In the genomic region with DNA sequence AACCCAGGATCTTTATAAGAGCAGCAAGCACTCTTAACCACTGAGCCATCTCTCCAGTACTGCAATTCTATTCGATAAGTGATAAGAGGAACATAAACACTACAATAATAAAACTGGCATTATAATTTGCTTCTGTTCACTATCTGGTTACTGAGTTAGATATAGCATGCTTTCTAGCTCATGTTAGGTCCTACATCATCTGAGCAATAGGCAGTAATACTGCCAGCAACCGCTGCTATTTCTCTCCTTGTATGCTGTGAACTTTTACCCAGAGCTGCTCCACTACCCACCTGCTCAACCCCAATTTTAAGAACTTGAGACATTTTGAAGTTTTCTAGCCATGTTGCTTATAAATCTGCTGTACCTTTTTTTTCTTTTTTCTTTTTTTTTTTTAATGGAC, we compare ENCODE assay signal across 3 mouse cellular contexts.
"Had no signal": no experiment of that assay in that cellular context is flagged by ENCODE, and none has a peak within 500 bp of the region (broad histone marks: within the 10 kb centered on the region; RNA-seq: fewer than 3 reads in every experiment).

No protein-coding gene starts in this region.

- H3K9me3 ChIP-seq: neural tube, embryonic 15.5 days; stomach, embryonic 15.5 days had no signal

- H3K4me1 ChIP-seq: neural tube, embryonic 15.5 days; stomach, embryonic 15.5 days had no signal

- H3K27me3 ChIP-seq: neural tube, embryonic 15.5 days; stomach, embryonic 15.5 days had no signal

- H3K4me3 ChIP-seq: neural tube, embryonic 15.5 days; stomach, embryonic 15.5 days had no signal

- H3K27ac ChIP-seq: neural tube, embryonic 15.5 days; stomach, embryonic 15.5 days; stomach, postnatal 0 days had no signal

- H3K36me3 ChIP-seq: neural tube, embryonic 15.5 days; stomach, embryonic 15.5 days had no signal

- H3K9ac ChIP-seq: neural tube, embryonic 15.5 days; stomach, embryonic 15.5 days had no signal

- H3K4me2 ChIP-seq: neural tube, embryonic 15.5 days had no signal
